Mouse (Mus musculus): ENCODE measurements around the gene Hsd17b11.

GRCm38 (mm10) chr5:103977297-103977696, 44.4 kb downstream of the Hsd17b11 start, which contains the start of gene Hsd17b13:
- TF ChIP-seq CTCF (IDR thresholded peaks at IDR 0.05; ENCODE audit: low read depth) (no peak), EP300 (IDR thresholded peaks at IDR 0.05; ENCODE audit: low read depth) (peak; percentile 69; the same call in 1 of the 2 replicates)

Data from liver, postnatal 0 days (tissue).